Mouse (Mus musculus): ENCODE results near the gene Snx18.
A peak's percentile ranks its signal among the peaks of the same experiment; 100 is the strongest.

Gene Snx18

GRCm38 (mm10) chr13:113597616-113598015 is 20.7 kb downstream of the Snx18 start:
- DNase-seq (ENCODE audit: low read depth, low spot score), result no peak

- no peak for DNase-seq (ENCODE audit: low read depth, low spot score)
Measured at GRCm38 (mm10) chr13:113596821-113597541, 21.4 kb downstream of the Snx18 start.

- no peak for DNase-seq (ENCODE audit: low read depth, low spot score)
Measured at GRCm38 (mm10) chr13:113595987-113596386, 22.4 kb downstream of the Snx18 start.

- peak; percentile 51 for DNase-seq (ENCODE audit: low read depth, low spot score)
Measured at GRCm38 (mm10) chr13:113595219-113595618, 23.1 kb downstream of the Snx18 start.

- DNase-seq (ENCODE audit: low read depth, low spot score), result no peak
Measured at GRCm38 (mm10) chr13:113594361-113594760, 24.0 kb downstream of the Snx18 start.

GRCm38 (mm10) chr13:113593711-113594110 is 24.7 kb downstream of the Snx18 start:
- no peak for DNase-seq (ENCODE audit: low read depth, low spot score)

- no peak for DNase-seq (ENCODE audit: low read depth, low spot score)
Measured at GRCm38 (mm10) chr13:113592703-113593200, 25.6 kb downstream of the Snx18 start.

GRCm38 (mm10) chr13:113591336-113591735 is 27.0 kb downstream of the Snx18 start:
- no peak for DNase-seq (ENCODE audit: low read depth, low spot score)

- DNase-seq (ENCODE audit: low read depth, low spot score), result no peak
Measured at GRCm38 (mm10) chr13:113590216-113590615, 28.1 kb downstream of the Snx18 start.

- no peak for DNase-seq (ENCODE audit: low read depth, low spot score)
Measured at GRCm38 (mm10) chr13:113589499-113589898, 28.9 kb downstream of the Snx18 start.

GRCm38 (mm10) chr13:113587200-113587936 is 31.0 kb downstream of the Snx18 start:
- no peak for DNase-seq (ENCODE audit: low read depth, low spot score)

- DNase-seq (ENCODE audit: low read depth, low spot score), result no peak
Measured at GRCm38 (mm10) chr13:113585606-113586005, 32.8 kb downstream of the Snx18 start.

- DNase-seq (ENCODE audit: low read depth, low spot score), result no peak
Measured at GRCm38 (mm10) chr13:113584431-113584830, 33.9 kb downstream of the Snx18 start.

- no peak for DNase-seq (ENCODE audit: low read depth, low spot score)
Measured at GRCm38 (mm10) chr13:113583563-113583962, 34.8 kb downstream of the Snx18 start.

- DNase-seq (ENCODE audit: low read depth, low spot score), result no peak
Measured at GRCm38 (mm10) chr13:113582024-113582423, 36.3 kb downstream of the Snx18 start.

GRCm38 (mm10) chr13:113581436-113581835 is 36.9 kb downstream of the Snx18 start:
- DNase-seq (ENCODE audit: low read depth, low spot score), result no peak

GRCm38 (mm10) chr13:113580400-113580790 is 38.0 kb downstream of the Snx18 start:
- peak; percentile 77 for DNase-seq (ENCODE audit: low read depth, low spot score)

GRCm38 (mm10) chr13:113579788-113580399 is 38.5 kb downstream of the Snx18 start:
- DNase-seq (ENCODE audit: low read depth, low spot score), result peak; percentile 91

- DNase-seq (ENCODE audit: low read depth, low spot score), result peak; percentile 82
Measured at GRCm38 (mm10) chr13:113574232-113574631, 44.1 kb downstream of the Snx18 start.

GRCm38 (mm10) chr13:113573377-113573776 is 45.0 kb downstream of the Snx18 start:
- no peak for DNase-seq (ENCODE audit: low read depth, low spot score)

GRCm38 (mm10) chr13:113572046-113572686 is 46.2 kb downstream of the Snx18 start:
- DNase-seq (ENCODE audit: low read depth, low spot score), result no peak

- DNase-seq (ENCODE audit: low read depth, low spot score), result no peak
Measured at GRCm38 (mm10) chr13:113569526-113569925, 48.8 kb downstream of the Snx18 start.

All from CD4-positive, CD25-positive, alpha-beta regulatory T cell, adult 2 months (primary cell).